Mouse (Mus musculus): ENCODE results near the gene Osgin1. TPM values are rescaled to one million over a fixed set of nuclear protein-coding genes. Genes with fewer than 3 reads are reported as not detected.

Gene Osgin1
- polyA plus RNA-seq, 1 experiment from 2014 or later, result 0.45 TPM

DNA sequence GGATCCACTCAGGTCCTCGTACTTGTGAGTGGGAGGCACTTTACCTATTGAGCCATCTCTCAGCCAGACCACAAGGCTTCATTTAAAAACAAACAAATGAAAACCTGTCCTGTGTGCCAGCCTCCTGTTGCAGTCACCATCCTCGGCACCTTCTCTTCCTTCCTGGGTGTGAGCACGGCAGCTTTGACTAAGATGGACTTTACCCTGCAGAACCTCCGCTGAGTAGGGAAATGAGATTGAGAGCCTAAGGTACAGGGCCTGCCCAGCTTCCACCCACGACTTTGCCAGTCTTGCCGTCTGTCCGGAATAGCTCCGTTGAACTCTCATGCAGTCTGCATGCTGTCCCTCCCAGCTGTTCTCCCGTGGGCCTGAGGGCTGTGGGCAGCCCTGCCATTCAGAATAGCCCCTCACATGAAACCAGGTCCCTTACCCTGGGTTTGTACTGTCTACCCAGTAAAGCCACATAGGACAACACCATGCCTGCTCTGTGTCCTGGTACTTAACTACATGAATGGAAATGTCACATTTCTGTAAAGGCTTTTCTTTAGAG, 33.7 kb upstream of the Osgin1 start:
- no peak overlapping the region for H3K9ac ChIP-seq (ENCODE audit: low read depth, low read length)

DNA sequence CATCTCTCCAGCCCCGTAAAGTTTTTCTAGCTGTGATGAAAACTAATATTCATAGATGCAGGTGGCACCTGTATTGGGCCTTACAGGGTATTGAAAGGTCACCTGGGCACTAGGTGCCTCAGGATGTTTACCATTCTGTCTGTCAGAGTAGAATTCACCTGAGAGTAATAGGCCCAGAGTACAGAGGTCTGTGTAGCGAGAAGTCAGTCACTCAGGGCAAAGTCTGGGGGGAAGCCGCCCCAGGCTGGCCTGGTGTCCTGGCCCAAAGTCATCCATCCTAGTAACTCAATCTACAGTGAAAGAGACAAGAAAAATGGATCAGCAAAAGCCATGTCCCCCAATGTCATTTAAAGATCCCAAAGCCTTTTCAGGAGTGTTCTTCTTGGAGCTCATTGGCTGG, 33.0 kb upstream of the Osgin1 start:
- H3K4me3 ChIP-seq (ENCODE audit: low read depth, low read length), result no peak overlapping the region
- no peak overlapping the region for H3K4me2 ChIP-seq (ENCODE audit: low read length)
- WGBS, result 91% methylated on average over 3 of the region's 3 CpGs
- H3K9me3 ChIP-seq (replicated peaks; ENCODE audit: control insufficient read depth, low read length, poor library complexity, severe bottlenecking), result no peaks in the 10 kb centered on the region
- peaks cover 2% of the 10 kb centered on the region; the same call in 1 of the 2 replicates for H3K36me3 ChIP-seq (ENCODE audit: control insufficient read depth, insufficient read depth, low read length)
- no peak for ATAC-seq
- no peak overlapping the region for H3K27ac ChIP-seq (ENCODE audit: low read length)
- no peaks in the 10 kb centered on the region for H3K27me3 ChIP-seq (ENCODE audit: control insufficient read depth, insufficient read depth, low read depth, low read length)
- H3K9ac ChIP-seq (ENCODE audit: low read depth, low read length), result no peak overlapping the region
- peaks cover 1% of the 10 kb centered on the region; the same call in 1 of the 2 replicates for H3K4me1 ChIP-seq (ENCODE audit: control insufficient read depth, insufficient read depth, low read length)

More for the DNA sequence above, 33.7 kb upstream of the Osgin1 start:
- no peak overlapping the region for H3K4me3 ChIP-seq (ENCODE audit: low read depth, low read length)
- peaks cover 2% of the 10 kb centered on the region; the same call in 1 of the 2 replicates for H3K36me3 ChIP-seq (ENCODE audit: control insufficient read depth, insufficient read depth, low read length)
- H3K4me2 ChIP-seq (ENCODE audit: low read length), result no peak overlapping the region
- WGBS, result 89% methylated on average over 9 of the region's 9 CpGs
- no peaks in the 10 kb centered on the region for H3K27me3 ChIP-seq (ENCODE audit: control insufficient read depth, insufficient read depth, low read depth, low read length)
- H3K27ac ChIP-seq (ENCODE audit: low read length), result no peak overlapping the region
- H3K4me1 ChIP-seq (ENCODE audit: control insufficient read depth, insufficient read depth, low read length), result peaks cover 8% of the 10 kb centered on the region
- no peaks in the 10 kb centered on the region for H3K9me3 ChIP-seq (replicated peaks; ENCODE audit: control insufficient read depth, low read length, poor library complexity, severe bottlenecking)
- no peak for ATAC-seq

DNA sequence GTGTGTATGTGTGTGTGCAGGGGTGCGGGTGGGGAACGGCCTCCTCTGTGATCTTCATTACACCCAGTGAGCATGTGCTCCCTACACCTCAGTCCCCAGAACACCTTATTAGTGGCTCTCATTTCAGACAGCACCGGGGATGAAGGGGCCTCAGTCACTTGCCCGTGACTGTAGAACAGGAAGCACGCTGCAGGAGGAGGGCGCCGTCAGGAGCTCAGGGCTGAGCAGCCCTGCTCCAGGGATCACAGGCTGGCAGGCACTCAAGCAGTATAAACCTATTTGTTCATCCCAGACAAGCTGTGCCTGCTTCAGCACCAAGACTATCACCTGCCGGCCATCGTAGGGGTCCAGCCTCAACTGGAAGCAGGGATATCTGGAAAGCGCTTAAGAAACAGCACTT, 30.0 kb upstream of the Osgin1 start:
- no peaks in the 10 kb centered on the region for H3K4me1 ChIP-seq (ENCODE audit: control insufficient read depth, insufficient read depth, low read length)
- H3K9me3 ChIP-seq (replicated peaks; ENCODE audit: control insufficient read depth, low read length, poor library complexity, severe bottlenecking), result no peaks in the 10 kb centered on the region
- 78% methylated on average over 10 of the region's 10 CpGs for WGBS
- H3K27me3 ChIP-seq (ENCODE audit: control insufficient read depth, insufficient read depth, low read depth, low read length), result no peaks in the 10 kb centered on the region
- H3K36me3 ChIP-seq (ENCODE audit: control insufficient read depth, insufficient read depth, low read length), result peaks cover 13% of the 10 kb centered on the region
- ATAC-seq, result no peak
- H3K27ac ChIP-seq (ENCODE audit: low read length), result no peak overlapping the region
- H3K4me3 ChIP-seq (ENCODE audit: low read depth, low read length), result no peak overlapping the region
- no peak overlapping the region for H3K4me2 ChIP-seq (ENCODE audit: low read length)
- no peak overlapping the region for H3K9ac ChIP-seq (ENCODE audit: low read depth, low read length)

DNA sequence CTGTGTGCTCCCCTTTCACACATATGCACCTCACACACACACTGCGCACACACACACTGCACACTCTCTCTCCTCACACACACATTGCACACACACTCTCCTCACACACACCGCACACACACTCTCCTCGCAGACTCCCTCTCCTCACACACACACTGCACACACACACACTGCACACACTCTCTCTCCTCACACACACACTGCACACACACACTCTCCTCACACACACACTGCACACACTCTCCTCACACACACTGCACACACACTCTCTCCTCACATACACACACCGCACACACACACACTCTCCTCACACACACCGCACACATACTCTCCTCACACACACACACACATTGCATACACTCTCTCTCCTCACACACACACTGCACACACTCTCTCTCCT, 29.3 kb upstream of the Osgin1 start:
- no peak for ATAC-seq
- Histone ChIP-seq H3K4me1 (ENCODE audit: control insufficient read depth, insufficient read depth, low read length) (no peaks in the 10 kb centered on the region), H3K9me3 (replicated peaks; ENCODE audit: control insufficient read depth, low read length, poor library complexity, severe bottlenecking) (no peaks in the 10 kb centered on the region), H3K27me3 (ENCODE audit: control insufficient read depth, insufficient read depth, low read depth, low read length) (no peaks in the 10 kb centered on the region), H3K9ac (ENCODE audit: low read depth, low read length) (no peak overlapping the region), H3K36me3 (ENCODE audit: control insufficient read depth, insufficient read depth, low read length) (peaks cover 20% of the 10 kb centered on the region), H3K4me3 (ENCODE audit: low read depth, low read length) (no peak overlapping the region), H3K4me2 (ENCODE audit: low read length) (no peak overlapping the region), H3K27ac (ENCODE audit: low read length) (no peak overlapping the region)
- 98% methylated on average over 5 of the region's 5 CpGs for WGBS

DNA sequence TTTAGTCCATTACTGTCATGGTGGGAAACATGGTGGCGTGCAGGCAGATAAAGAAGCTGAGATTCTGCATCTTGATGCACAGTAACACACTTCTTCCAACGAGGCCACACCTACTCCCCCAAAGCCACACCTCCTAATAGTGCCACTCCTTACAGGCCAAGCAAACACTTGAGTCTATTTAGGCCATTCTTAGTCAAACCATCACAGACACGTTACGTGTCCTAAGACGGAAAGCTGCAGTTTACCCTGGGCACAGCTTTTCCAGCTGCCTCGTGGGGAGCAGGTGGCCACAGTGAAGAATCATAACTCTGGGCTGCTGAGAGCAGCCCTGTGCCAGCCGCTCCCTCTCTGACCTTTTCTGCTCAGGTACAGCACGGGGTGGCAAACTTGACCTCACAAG, 25.6 kb upstream of the Osgin1 start:
- Histone ChIP-seq H3K4me2 (ENCODE audit: low read length) (no peak overlapping the region), H3K4me1 (ENCODE audit: control insufficient read depth, insufficient read depth, low read length) (0 out of 2 replicates have a peak, but pooled peaks cover 2% of the 10 kb centered on the region), H3K9me3 (replicated peaks; ENCODE audit: control insufficient read depth, low read length, poor library complexity, severe bottlenecking) (no peaks in the 10 kb centered on the region), H3K9ac (ENCODE audit: low read depth, low read length) (no peak overlapping the region), H3K27me3 (ENCODE audit: control insufficient read depth, insufficient read depth, low read depth, low read length) (no peaks in the 10 kb centered on the region), H3K4me3 (ENCODE audit: low read depth, low read length) (no peak overlapping the region), H3K27ac (ENCODE audit: low read length) (no peak overlapping the region), H3K36me3 (ENCODE audit: control insufficient read depth, insufficient read depth, low read length) (peaks cover 33% of the 10 kb centered on the region)
- WGBS, result 85% methylated on average over 8 of the region's 8 CpGs
- ATAC-seq, result no peak

DNA sequence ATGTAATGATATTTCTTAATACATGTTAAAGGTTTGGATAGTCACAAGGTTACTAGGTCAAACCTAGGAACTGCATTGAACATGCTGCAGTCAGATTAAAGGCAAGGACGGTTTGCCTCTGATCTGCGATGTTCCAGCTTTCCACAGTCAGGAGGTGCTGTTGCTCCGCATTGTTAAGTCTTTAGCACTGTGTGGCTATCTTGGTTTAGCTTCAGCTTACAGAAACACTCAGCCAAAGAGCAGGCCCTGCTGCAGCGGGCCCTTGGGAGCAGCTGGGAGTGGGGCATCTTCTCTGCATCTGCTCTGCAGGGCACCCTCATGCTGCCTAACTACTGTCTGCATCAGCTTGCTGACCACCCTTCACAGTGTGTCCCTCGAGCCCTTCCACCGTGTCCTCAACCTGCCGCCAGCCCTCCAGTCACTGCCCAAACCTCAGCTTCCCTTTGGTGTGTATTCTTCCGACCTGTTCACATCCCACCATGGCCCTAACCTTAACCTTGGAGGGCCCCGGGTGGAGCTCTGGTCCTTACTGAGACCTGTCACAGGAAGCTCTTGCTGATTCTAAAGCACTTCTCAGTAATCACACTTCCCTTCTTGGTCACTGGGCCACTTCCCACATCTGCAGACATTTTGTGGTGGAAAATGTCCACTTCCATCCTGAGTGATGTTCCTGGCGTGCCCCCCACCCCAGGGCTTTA, 21.7 kb upstream of the Osgin1 start:
- WGBS, result 60% methylated on average over 10 of the region's 10 CpGs
- H3K9ac ChIP-seq (ENCODE audit: low read depth, low read length), result no peak overlapping the region
- H3K4me3 ChIP-seq (ENCODE audit: low read depth, low read length), result no peak overlapping the region
- H3K9me3 ChIP-seq (replicated peaks; ENCODE audit: control insufficient read depth, low read length, poor library complexity, severe bottlenecking), result no peaks in the 10 kb centered on the region
- no peak overlapping the region for H3K4me2 ChIP-seq (ENCODE audit: low read length)
- no peaks in the 10 kb centered on the region for H3K27me3 ChIP-seq (ENCODE audit: control insufficient read depth, insufficient read depth, low read depth, low read length)
- no peak for ATAC-seq
- H3K27ac ChIP-seq (ENCODE audit: low read length), result no peak overlapping the region
- H3K4me1 ChIP-seq (ENCODE audit: control insufficient read depth, insufficient read depth, low read length), result 0 out of 2 replicates have a peak, but pooled peaks cover 2% of the 10 kb centered on the region
- peaks cover 33% of the 10 kb centered on the region for H3K36me3 ChIP-seq (ENCODE audit: control insufficient read depth, insufficient read depth, low read length)

DNA sequence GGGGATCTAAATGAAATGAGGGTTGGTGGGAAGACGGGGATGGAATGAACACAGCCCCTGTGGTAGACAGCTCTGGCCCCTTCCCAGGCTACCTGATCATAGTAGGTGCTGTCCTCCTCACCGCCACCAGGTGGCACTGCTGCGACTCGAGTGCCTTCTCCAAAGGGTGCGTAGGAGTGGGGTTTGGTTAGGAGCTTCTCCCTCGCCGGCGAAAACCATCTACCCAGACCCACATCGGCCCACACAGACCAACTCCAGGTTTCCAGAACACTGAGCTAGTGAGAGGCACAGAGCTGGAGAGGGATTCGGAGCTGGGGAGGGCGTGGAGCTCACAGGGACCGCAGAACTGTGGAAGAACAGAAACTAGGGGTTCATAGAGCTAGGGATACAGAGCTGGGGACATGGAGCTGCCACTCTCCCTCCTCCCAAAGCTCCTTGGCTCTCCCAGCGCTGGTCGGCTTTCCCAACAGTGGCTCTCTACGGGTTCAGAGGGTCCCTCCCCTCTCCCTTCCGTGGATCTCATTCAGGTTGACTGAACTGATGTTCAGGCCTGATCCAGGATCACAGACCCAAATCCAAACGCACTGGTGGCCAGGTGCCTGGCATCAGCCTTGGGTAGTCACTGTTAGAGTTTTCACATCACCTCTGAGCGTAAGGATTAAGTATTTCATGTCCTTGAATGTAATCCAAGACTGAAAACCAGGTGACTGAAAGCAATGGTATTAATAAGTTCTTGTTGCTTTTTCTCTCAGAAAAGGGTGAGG, 21.0 kb upstream of the Osgin1 start:
- peak; percentile 81 for ATAC-seq
- Histone ChIP-seq H3K4me2 (ENCODE audit: low read length) (peak overlapping the region; percentile 47), H3K9me3 (replicated peaks; ENCODE audit: control insufficient read depth, low read length, poor library complexity, severe bottlenecking) (no peaks in the 10 kb centered on the region), H3K27ac (ENCODE audit: low read length) (no peak overlapping the region), H3K27me3 (ENCODE audit: control insufficient read depth, insufficient read depth, low read depth, low read length) (no peaks in the 10 kb centered on the region), H3K4me1 (ENCODE audit: control insufficient read depth, insufficient read depth, low read length) (0 out of 2 replicates have a peak, but pooled peaks cover 2% of the 10 kb centered on the region), H3K9ac (ENCODE audit: low read depth, low read length) (peak overlapping the region; percentile 33; the same call in 1 of the 2 replicates), H3K4me3 (ENCODE audit: low read depth, low read length) (no peak overlapping the region), H3K36me3 (ENCODE audit: control insufficient read depth, insufficient read depth, low read length) (peaks cover 31% of the 10 kb centered on the region)
- 14% methylated on average over 18 of the region's 18 CpGs for WGBS

DNA sequence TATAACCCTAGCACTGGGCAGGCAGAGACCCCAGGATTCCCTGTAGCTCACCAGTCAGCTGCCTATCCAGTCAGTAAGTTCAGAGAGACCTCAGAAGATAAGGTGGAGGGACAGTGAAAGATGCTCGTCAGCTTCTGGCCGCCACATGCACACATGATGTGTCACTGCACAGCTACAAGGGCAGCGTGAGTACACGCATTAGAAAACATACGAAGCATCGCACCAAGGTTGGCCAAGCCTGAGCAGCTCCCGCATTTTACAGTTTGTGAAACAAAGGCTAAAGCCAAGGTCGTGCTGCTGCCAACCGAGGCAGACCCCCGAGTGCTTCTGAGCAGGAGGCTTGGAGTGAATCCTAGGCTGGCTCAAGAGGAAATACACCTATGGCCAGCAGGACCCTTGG, 20.3 kb upstream of the Osgin1 start:
- no peaks in the 10 kb centered on the region for H3K27me3 ChIP-seq (ENCODE audit: control insufficient read depth, insufficient read depth, low read depth, low read length)
- H3K9me3 ChIP-seq (replicated peaks; ENCODE audit: control insufficient read depth, low read length, poor library complexity, severe bottlenecking), result no peaks in the 10 kb centered on the region
- H3K4me2 ChIP-seq (ENCODE audit: low read length), result no peak overlapping the region
- ATAC-seq, result no peak
- peaks cover 25% of the 10 kb centered on the region for H3K36me3 ChIP-seq (ENCODE audit: control insufficient read depth, insufficient read depth, low read length)
- WGBS, result 85% methylated on average over 10 of the region's 10 CpGs
- no peak overlapping the region for H3K4me3 ChIP-seq (ENCODE audit: low read depth, low read length)
- 0 out of 2 replicates have a peak, but pooled peaks cover 2% of the 10 kb centered on the region for H3K4me1 ChIP-seq (ENCODE audit: control insufficient read depth, insufficient read depth, low read length)
- H3K27ac ChIP-seq (ENCODE audit: low read length), result no peak overlapping the region
- no peak overlapping the region for H3K9ac ChIP-seq (ENCODE audit: low read depth, low read length)

DNA sequence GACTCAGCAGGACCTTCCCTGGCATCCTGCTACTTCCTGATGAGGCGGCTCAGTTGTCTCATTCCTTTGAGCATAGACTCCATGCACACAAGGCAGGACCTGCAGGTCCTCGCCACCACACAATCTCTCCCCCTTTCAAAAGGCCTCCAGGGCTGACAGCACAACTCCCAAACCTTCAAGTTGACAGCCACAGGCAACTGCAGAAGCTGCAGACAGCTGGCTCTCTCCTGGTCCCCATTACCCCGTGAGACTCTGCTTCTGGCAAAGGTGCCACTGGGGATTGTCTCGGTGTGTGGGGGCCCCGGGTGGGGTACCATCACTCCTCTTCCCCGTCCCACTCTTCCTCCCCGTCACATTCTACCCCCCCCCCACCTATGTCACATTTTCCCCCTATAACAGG, 13.6 kb upstream of the Osgin1 start:
- Histone ChIP-seq H3K9ac (ENCODE audit: low read depth, low read length) (no peak overlapping the region), H3K27ac (ENCODE audit: low read length) (no peak overlapping the region), H3K4me1 (ENCODE audit: control insufficient read depth, insufficient read depth, low read length) (no peaks in the 10 kb centered on the region), H3K9me3 (replicated peaks; ENCODE audit: control insufficient read depth, low read length, poor library complexity, severe bottlenecking) (no peaks in the 10 kb centered on the region), H3K36me3 (ENCODE audit: control insufficient read depth, insufficient read depth, low read length) (no peaks in the 10 kb centered on the region), H3K27me3 (ENCODE audit: control insufficient read depth, insufficient read depth, low read depth, low read length) (no peaks in the 10 kb centered on the region), H3K4me3 (ENCODE audit: low read depth, low read length) (no peak overlapping the region), H3K4me2 (ENCODE audit: low read length) (no peak overlapping the region)
- ATAC-seq, result no peak
- WGBS, result 70% methylated on average over 7 of the region's 7 CpGs

All from midbrain, embryonic 16.5 days (tissue).